Mouse (Mus musculus) splenic B cell, adult 2 months (primary cell): ENCODE data around the gene Zfp661.
"Not testable (repeated sequence)": the region's sequence is repeated elsewhere in the genome, so short reads cannot be mapped to it uniquely, and the experiment has no call there.

ENCODE experiments used
- DNase-seq: peaks from one replicate; pipeline ENCODE4 v3.0.0-alpha.2; 2011; ENCODE audit warnings: low read depth, low spot score
- H3K27me3 ChIP-seq: 2 replicates; pipeline ENCODE4 v1.6.1; 2012; ENCODE audit warnings: mild to moderate bottlenecking, low read length, moderate library complexity, mixed read lengths; ENCODE audit not compliant: control insufficient read depth, poor library complexity, insufficient read depth, severe bottlenecking
- H3K36me3 ChIP-seq: 2 replicates; pipeline ENCODE4 v1.6.1; 2012; ENCODE audit warnings: mild to moderate bottlenecking, low read length, moderate library complexity, mixed read lengths; ENCODE audit not compliant: control insufficient read depth, poor library complexity, insufficient read depth, severe bottlenecking

Zfp661 gene

DNA sequence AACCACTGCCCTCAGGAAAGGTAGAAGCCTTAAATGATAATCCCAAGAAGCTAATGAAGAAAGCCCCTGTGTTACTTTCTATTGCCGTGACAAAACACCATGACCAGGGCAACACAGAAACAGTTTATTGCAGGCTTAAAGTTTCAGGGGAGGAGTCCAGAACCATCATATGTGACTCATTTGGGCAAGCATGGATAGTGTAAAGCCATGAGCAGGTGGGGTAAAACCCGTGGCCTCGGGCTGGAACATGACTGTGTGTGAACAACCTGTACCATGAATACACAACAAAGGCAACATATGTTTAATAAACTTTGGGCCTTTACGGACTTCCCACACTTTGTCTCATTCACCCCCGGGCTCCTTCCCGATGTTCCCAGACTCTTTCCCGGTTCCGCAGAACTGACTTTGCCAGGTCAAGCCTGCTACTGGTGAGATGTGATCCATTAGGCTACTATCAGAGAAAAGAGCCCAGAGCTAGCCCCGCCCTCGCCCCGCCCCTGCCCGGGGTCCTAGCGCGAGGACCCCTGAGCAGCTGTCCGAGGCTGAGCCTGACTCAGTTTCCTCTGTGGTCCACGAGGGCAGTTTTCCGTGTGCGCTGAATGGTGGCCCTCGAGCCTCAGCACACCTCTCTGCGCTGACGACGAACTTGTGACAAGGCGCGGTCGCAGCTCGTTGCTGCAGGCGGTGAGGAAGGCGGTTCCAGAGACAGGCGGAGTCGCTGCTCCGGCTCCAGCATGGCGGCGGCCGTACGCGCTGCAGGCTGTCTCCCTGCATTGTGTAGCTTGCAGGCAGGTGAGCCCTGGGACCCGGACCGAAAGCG is at the start of gene Zfp661, which contains the start of gene Mrps5:
TSS of gene Zfp661 (minus strand) at position 401 of the 820 bp plus-strand sequence.
TSS of gene Mrps5 (plus strand) at position 529 of the 820 bp plus-strand sequence.
- no peaks in the 10 kb centered on the region for H3K27me3 ChIP-seq
- no peaks in the 10 kb centered on the region for H3K36me3 ChIP-seq
- DNase-seq: peak; percentile 86

DNA sequence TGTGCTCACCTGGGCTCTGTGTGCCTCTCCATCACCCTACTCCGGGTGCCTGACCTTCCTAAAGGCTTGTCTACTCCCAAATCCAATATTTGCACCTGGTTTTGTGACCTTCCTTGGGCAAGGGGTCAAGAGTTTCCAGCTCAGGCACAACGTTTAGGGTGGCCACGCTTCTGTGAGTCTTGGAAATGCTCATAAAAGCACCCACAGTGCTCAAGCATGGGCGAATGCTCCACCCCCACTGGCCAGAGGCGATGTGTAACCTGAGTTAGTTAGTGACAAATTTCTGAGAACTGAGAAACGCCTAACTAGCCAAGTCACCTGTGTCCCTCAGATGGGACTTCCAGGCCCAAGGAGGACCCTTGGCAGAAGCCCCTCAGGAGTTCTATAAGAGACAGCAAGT is 48.7 kb upstream of the Zfp661 start:
- Histone ChIP-seq H3K36me3 (no peaks in the 10 kb centered on the region), H3K27me3 (no peaks in the 10 kb centered on the region)
- no peak for DNase-seq

DNA sequence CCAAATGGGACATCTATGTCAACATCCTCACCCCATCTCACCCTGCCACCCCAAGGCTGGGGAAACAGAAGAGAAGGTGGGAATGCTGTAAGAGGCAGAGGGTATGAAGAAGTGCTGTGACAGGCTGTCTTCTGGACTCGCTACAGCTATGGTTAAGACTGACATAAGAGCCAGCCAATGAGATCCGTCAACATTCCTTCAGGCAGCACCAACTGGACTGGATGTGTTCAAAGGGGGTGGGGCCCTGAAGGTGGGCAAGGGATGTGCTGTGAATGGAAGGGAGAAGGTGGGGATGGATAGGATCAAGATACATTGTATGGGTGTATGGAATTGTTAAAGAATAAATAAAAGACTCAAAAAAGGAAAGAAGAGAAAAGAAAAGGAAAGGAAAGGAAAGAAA is 45.7 kb upstream of the Zfp661 start:
- no peaks in the 10 kb centered on the region for H3K27me3 ChIP-seq
- no peaks in the 10 kb centered on the region for H3K36me3 ChIP-seq
- DNase-seq: no peak

DNA sequence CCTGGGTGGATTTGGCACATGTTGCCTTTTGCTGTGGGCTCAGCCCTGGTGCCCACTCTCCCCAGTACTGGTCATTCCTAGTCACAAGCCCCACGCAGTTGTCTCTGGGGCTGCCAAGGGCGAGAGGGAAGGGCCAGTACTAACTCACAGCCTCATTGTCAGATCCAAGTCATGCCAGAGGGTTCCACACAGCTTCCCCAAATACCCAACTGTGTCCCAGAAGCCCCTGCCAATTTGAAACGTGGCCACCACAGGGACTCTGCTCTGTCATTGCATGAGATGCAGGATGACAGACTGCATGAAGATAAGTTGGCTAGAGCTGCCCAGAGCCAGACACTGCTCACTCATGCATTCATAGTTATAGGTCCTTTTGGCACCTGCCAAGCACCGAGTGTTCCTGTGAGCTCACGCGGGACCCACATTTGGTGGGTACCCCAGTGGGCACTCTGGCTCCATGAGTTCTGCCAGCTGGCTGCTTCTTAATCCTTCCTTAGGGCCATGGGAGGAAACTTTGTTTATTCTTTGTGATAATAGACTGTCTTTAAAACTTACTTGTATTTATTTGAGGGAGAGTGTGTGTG is 41.2 kb upstream of the Zfp661 start:
- Histone ChIP-seq H3K36me3 (no peaks in the 10 kb centered on the region), H3K27me3 (no peaks in the 10 kb centered on the region)
- no peak for DNase-seq

DNA sequence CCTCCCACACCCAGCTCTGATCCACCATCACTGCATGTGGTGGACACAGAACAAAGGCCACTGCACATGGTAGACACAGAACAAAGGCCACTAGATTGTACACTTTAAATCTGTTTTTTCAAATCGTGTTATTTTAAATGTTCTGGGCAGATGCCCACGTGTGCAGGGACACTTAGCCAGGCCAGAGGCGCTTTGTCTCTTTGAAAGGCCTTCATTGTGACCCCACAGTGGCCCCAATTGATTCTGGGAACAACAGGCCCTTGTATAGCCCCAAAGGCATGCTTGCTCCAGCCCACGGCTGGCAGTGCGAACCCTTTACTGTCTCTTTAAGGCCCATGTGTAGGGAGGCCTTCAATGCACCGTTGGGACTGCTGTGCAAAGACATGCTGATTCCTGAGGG is 40.5 kb upstream of the Zfp661 start:
- no peak for DNase-seq
- Histone ChIP-seq H3K27me3 (no peaks in the 10 kb centered on the region), H3K36me3 (no peaks in the 10 kb centered on the region)

DNA sequence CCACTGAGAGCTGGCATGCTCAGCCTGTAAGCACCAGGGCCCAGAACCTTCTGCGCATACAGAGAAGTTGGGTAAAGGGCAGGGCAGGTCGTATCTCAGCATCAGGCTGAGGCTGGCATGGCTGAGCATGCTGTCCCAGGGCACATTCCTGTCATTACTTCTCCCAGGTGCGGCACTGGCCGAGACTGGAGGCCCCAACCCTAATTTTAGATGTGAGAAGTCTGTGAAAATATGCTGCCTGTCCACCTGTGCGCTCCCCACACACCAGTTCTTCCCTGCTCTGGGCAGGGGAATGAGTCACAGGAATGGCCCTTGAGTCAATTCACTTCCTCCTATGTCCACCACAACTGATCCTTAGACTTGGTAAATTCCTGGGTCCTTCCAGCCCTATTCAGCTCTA is 38.8 kb upstream of the Zfp661 start:
- no peaks in the 10 kb centered on the region for H3K36me3 ChIP-seq
- DNase-seq: no peak
- no peaks in the 10 kb centered on the region for H3K27me3 ChIP-seq

DNA sequence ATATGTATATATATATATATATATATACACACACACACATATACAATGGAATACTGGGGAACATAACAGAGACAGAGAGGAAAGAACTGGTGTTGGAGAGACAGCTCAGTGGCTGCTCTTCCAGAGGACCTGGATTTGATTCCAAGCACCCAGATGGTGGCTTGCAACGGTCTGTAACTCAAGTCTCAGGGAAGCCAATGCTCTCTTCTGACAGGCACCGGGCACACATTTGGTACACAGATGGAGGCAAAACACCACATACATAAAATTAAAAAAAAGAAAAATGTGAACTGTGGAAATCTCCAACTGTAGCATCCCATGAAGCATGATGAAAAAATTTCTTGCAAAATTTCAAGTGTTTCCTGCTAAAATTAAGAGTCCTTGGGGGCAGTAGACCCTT is 37.9 kb upstream of the Zfp661 start:
- H3K27me3 ChIP-seq: no peaks in the 10 kb centered on the region
- no peak for DNase-seq
- no peaks in the 10 kb centered on the region for H3K36me3 ChIP-seq

DNA sequence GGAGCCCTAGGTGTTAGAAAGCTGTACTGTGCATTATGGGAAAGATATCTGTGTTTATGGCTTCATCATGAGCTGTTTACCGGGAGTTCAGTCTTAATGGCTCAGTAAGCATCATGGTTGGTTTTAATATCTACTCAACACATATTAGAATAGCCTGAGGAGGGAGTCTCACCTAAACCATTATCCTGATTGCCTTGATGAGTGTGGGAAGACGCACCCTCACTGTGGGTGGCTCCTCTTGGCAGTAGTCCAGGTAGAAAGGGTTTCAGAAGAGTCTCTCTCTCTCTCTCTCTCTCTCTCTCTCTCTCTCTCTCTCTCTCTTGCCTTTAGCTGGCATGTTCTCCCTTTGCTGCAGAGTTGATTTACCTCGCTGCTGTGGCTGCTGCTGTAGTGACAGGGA is 35.2 kb upstream of the Zfp661 start:
- Histone ChIP-seq H3K27me3 (no peaks in the 10 kb centered on the region), H3K36me3 (no peaks in the 10 kb centered on the region)
- no peak for DNase-seq

DNA sequence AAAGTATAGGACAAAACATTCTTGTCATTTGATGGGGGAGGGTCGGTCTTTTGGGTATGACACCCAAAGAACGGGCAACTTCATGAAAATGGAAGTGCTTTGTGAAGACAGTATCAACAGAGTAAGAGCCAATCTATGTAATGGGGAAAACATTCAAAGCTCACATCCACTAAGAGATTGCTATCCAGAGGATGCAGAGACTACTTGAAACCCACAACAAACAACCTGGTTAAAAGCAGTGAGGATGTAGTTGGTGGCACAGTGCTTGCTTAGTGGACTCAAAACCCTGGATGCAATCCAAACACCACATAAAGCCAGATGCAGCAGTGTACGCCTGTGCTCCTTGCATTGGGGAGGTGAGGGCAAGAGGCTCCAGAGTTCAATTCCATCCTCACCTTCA is 32.4 kb upstream of the Zfp661 start:
- Histone ChIP-seq H3K36me3 (no peaks in the 10 kb centered on the region), H3K27me3 (no peaks in the 10 kb centered on the region)
- no peak for DNase-seq

DNA sequence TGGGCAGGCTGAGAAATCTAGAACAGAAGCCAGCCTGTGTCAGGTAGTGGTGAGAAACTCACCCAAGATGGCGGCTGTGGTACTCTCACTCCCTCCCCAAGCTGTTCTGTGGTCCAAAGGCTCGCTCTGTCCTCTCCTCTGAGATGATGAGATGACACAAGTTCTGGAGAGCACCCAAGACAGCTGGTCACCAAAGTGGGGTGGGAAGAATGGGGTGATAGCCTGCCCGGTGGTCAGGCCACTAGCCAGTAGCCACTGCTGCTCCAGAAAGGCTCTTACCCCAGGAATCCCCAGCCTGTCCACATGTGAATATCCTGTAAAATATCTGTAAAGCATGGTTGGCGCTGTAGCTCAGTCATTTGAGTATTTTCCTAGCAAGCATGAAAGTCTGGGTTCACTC is 25.4 kb upstream of the Zfp661 start:
- no peak for DNase-seq
- Histone ChIP-seq H3K36me3 (no peaks in the 10 kb centered on the region), H3K27me3 (no peaks in the 10 kb centered on the region)

DNA sequence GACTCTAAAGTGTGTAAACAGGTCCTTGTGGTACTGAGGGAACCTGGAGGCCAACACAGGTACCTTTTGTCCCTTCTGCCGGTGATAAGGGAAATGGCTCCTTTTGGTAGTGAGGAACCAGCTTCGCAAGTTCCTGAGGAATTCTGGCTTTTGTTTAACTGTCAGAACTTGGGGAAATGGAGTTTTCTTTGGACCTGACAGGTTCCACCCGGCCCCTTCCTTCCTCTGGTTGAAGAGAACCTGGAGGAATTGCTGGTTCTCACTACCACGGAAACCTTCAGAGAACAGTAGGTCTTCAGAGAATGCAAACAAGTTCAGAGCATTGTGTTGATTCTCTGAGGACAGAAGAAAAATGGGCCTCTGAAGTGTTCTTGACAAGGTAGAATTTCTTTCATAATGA is 24.5 kb upstream of the Zfp661 start:
- DNase-seq: no peak
- Histone ChIP-seq H3K36me3 (no peaks in the 10 kb centered on the region), H3K27me3 (no peaks in the 10 kb centered on the region)

DNA sequence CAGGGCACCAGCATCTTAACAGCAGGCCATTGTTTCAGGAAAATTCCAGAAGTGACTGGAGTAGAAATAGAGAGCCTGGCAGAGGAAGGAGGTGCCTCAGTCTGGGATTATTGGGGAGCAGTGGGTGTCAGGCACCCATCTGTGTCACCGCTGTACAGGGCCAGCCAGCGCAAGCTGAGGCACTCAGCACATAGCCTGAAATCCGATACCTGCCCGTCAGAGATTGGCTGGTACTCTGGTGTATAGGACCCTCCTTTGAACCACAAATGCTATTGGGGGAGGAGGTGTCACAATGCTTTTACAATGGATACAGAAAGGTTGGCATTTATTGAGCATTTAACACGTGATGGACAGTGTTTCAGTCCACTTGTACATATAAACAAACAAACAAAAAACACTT is 22.1 kb upstream of the Zfp661 start:
- Histone ChIP-seq H3K36me3 (peaks cover 2% of the 10 kb centered on the region; the same call in 1 of the 2 replicates), H3K27me3 (no peaks in the 10 kb centered on the region)
- no peak for DNase-seq

DNA sequence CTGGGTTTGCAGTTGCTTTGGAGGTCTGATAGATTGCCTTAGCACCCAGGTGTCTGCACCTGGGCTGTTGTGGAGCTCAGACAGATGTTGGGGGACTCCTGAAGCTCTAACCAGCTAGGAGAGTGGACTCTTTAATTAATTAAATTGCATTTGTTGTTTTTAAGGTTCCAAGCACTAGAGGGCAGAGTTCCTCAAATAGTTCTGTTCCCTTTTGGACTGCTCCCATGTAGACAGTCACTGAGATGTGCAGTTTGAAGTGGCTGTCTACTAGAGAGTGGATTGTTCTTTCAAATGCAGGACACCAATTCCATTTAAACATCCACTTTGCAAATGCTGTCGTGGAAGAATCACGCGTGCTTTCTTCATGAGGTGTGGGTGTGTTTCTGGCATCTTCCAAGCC is 21.3 kb upstream of the Zfp661 start:
- Histone ChIP-seq H3K27me3 (no peaks in the 10 kb centered on the region), H3K36me3 (peaks cover 3% of the 10 kb centered on the region; the same call in 1 of the 2 replicates)
- DNase-seq: peak; percentile 39

DNA sequence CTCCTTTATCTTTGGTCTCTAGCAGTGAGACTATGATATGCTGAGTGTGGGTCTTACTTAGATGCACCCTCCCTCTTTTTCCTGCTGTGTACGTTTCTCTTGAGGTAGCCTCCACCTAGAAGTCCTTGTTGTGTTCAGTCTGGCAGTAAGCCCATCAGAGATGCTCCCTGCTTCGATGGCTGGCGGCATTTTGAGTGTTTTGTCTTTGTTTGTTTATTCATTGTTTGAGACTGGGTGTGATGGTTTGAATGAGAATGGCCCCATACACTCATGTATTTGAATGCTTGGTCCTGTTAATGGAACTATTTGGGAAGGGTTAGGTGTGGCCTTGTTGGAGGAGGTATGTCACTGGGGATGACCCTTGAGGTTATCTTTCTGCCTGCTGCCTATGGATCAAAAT is 18.3 kb upstream of the Zfp661 start:
- Histone ChIP-seq H3K27me3 (no peaks in the 10 kb centered on the region), H3K36me3 (peaks cover 4% of the 10 kb centered on the region; the same call in 1 of the 2 replicates)
- DNase-seq: no peak

DNA sequence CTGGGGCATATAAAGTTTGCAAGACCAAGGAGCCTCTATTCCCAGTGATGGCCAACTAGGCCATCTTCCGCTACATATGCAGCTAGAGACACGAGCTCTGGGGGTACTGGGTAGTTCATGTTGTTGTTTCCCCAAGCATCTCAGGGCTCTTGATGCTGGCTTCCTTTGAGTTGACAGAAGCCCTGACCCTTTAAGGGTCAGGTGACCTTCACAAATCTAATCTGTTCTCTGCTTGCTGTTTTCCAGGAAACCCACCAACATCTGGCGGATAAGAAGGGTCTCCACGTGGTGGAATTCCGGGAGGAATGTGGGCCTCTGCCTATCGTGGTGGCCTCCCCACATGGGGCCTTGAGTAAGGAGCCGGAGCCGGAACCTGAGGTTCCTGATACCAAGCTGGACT is 16.5 kb upstream of the Zfp661 start:
- DNase-seq, H3K27me3 ChIP-seq, H3K36me3 ChIP-seq: not testable (repeated sequence)
